Mouse (Mus musculus): Measurements from ENCODE around the gene Cep57. TPM values are rescaled to one million over a fixed set of nuclear protein-coding genes. Genes with fewer than 3 reads are reported as not detected.

Gene Cep57
- polyA plus RNA-seq, 1 experiment from 2014 or later = 41.5 TPM

DNA sequence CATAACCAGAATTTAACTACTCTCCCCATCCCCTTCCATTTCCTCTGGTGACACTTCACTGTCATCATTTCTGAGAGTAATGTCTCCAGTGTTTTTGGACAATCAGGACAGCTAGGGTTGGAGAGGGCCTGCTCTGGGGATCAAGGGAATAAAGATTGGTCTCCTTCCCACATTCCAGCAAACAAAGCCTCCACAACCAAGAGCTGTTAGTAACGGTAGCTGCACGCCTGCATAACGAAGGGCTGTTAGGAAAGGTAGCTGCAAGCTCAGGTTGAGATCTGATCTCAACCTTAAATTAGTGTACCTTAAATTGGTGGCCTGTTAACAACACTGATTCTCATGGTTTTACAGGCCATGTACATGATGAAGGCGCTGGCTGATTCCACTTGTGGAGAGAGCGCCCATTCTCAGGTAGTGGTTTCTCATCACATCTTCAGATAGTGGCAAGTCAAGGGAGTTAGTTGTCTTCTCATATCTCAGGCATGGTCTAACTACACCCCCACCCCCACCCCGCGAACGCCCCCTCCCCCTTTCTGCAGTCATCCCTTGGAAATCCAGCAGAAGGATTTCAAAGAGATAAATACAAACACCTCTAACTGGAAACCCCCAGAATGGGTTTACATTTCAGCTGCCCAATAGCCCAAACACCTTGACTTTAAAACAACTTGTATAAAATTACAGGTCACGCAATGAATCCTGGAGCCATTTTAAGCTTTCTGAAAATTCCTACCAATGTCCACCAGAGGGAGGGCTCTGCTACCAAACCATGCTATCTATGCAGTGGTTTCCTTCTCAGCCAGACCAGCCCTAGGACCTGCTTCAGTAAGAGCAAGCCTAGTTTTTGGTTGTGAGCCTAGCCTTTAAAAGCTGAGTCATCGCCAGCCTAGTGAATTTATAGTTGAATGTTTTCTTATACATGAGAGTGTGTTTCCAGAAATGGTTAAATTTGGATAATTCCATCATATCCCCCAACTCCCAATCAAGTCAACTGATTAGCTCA is 21.9 kb upstream of the Cep57 start:
- Histone ChIP-seq H3K27ac (replicated peaks; ENCODE audit: low read depth, low read length) (no peak overlapping the region), H3K4me3 (ENCODE audit: low read depth, low read length) (no peak overlapping the region), H3K27me3 (replicated peaks; ENCODE audit: control insufficient read depth, insufficient read depth, low read length) (no peaks in the 10 kb centered on the region), H3K9me3 (ENCODE audit: control insufficient read depth, low read length) (no peaks in the 10 kb centered on the region), H3K36me3 (ENCODE audit: control insufficient read depth, insufficient read depth, low read length) (peaks cover 21% of the 10 kb centered on the region), H3K4me1 (ENCODE audit: control insufficient read depth, insufficient read depth, low read length) (no peaks in the 10 kb centered on the region), H3K4me2 (ENCODE audit: low read depth, low read length) (no peak overlapping the region), H3K9ac (ENCODE audit: low read depth, low read length) (no peak overlapping the region)
- WGBS = 76% methylated on average over 10 of the region's 10 CpGs
- peak; percentile 83 for DNase-seq (ENCODE audit: low spot score)
- peak; percentile 69; the same call in 1 of the 2 replicates for ATAC-seq (ENCODE audit: low read depth)

- 84% methylated on average over 3 of the region's 3 CpGs for WGBS
Measured at GRCm38 (mm10) chr9:13847591-13847990, 20.7 kb upstream of the Cep57 start.

DNA sequence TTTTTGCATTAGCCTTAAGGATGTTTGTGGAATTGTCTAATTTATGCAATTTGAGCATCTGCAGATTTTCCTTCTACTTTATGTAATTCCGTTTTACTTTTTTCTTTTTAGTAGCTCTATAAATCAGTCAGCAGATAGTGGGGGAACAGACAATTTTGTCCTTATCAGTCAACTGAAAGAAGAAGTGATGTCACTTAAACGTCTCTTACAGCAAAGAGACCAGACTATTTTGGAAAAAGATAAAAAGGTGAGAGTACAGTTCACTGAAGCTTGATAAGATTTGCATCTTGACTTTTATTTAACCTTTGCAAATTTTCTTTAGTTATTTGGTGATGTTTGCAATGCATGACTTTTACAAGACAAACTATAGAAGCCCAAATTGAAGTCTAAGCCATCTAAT is 9.8 kb upstream of the Cep57 start:
- no peak overlapping the region for H3K4me3 ChIP-seq (ENCODE audit: low read depth, low read length)
- WGBS = 84% methylated on average over 2 of the region's 2 CpGs
- H3K9me3 ChIP-seq (ENCODE audit: control insufficient read depth, low read length) = no peaks in the 10 kb centered on the region
- H3K4me2 ChIP-seq (ENCODE audit: low read depth, low read length) = no peak overlapping the region
- no peaks in the 10 kb centered on the region for H3K27me3 ChIP-seq (replicated peaks; ENCODE audit: control insufficient read depth, insufficient read depth, low read length)
- ATAC-seq (ENCODE audit: low read depth) (no peak), DNase-seq (ENCODE audit: low spot score) (no peak)
- peaks cover 93% of the 10 kb centered on the region for H3K36me3 ChIP-seq (ENCODE audit: control insufficient read depth, insufficient read depth, low read length)
- no peak overlapping the region for H3K9ac ChIP-seq (ENCODE audit: low read depth, low read length)
- H3K27ac ChIP-seq (replicated peaks; ENCODE audit: low read depth, low read length) = no peak overlapping the region
- H3K4me1 ChIP-seq (ENCODE audit: control insufficient read depth, insufficient read depth, low read length) = no peaks in the 10 kb centered on the region

More at GRCm38 (mm10) chr9:13847591-13847990, 20.7 kb upstream of the Cep57 start:
- H3K9ac ChIP-seq (ENCODE audit: low read depth, low read length) = no peak overlapping the region
- no peak overlapping the region for H3K4me2 ChIP-seq (ENCODE audit: low read depth, low read length)
- no peaks in the 10 kb centered on the region for H3K4me1 ChIP-seq (ENCODE audit: control insufficient read depth, insufficient read depth, low read length)
- H3K9me3 ChIP-seq (ENCODE audit: control insufficient read depth, low read length) = no peaks in the 10 kb centered on the region
- DNase-seq (ENCODE audit: low spot score) (no peak), ATAC-seq (ENCODE audit: low read depth) (no peak)
- peaks cover 31% of the 10 kb centered on the region for H3K36me3 ChIP-seq (ENCODE audit: control insufficient read depth, insufficient read depth, low read length)
- no peak overlapping the region for H3K27ac ChIP-seq (replicated peaks; ENCODE audit: low read depth, low read length)
- H3K4me3 ChIP-seq (ENCODE audit: low read depth, low read length) = no peak overlapping the region
- no peaks in the 10 kb centered on the region for H3K27me3 ChIP-seq (replicated peaks; ENCODE audit: control insufficient read depth, insufficient read depth, low read length)

GRCm38 (mm10) chr9:13835256-13835655 is 8.3 kb upstream of the Cep57 start:
- H3K36me3 ChIP-seq (ENCODE audit: control insufficient read depth, insufficient read depth, low read length) = peaks cover 92% of the 10 kb centered on the region
- H3K27ac ChIP-seq (replicated peaks; ENCODE audit: low read depth, low read length) = no peak overlapping the region
- H3K9me3 ChIP-seq (ENCODE audit: control insufficient read depth, low read length) = no peaks in the 10 kb centered on the region
- no peak for ATAC-seq (ENCODE audit: low read depth)
- H3K4me3 ChIP-seq (ENCODE audit: low read depth, low read length) = no peak overlapping the region
- no peak overlapping the region for H3K9ac ChIP-seq (ENCODE audit: low read depth, low read length)
- WGBS = 87% methylated on average over 3 of the region's 3 CpGs
- H3K4me2 ChIP-seq (ENCODE audit: low read depth, low read length) = no peak overlapping the region
- DNase-seq (ENCODE audit: low spot score) = no peak
- no peaks in the 10 kb centered on the region for H3K4me1 ChIP-seq (ENCODE audit: control insufficient read depth, insufficient read depth, low read length)
- H3K27me3 ChIP-seq (replicated peaks; ENCODE audit: control insufficient read depth, insufficient read depth, low read length) = no peaks in the 10 kb centered on the region

GRCm38 (mm10) chr9:13828087-13828441 is 1.2 kb upstream of the Cep57 start:
- Histone ChIP-seq H3K36me3 (ENCODE audit: control insufficient read depth, insufficient read depth, low read length) (peaks cover 26% of the 10 kb centered on the region), H3K4me3 (ENCODE audit: low read depth, low read length) (peak overlapping the region; percentile 85), H3K9ac (ENCODE audit: low read depth, low read length) (peak overlapping the region; percentile 94), H3K4me2 (ENCODE audit: low read depth, low read length) (peak overlapping the region; percentile 90), H3K9me3 (ENCODE audit: control insufficient read depth, low read length) (no peaks in the 10 kb centered on the region), H3K27me3 (replicated peaks; ENCODE audit: control insufficient read depth, insufficient read depth, low read length) (no peaks in the 10 kb centered on the region), H3K27ac (replicated peaks; ENCODE audit: low read depth, low read length) (peak overlapping the region; percentile 97), H3K4me1 (ENCODE audit: control insufficient read depth, insufficient read depth, low read length) (peaks cover 19% of the 10 kb centered on the region)
- peak; percentile 68 for DNase-seq (ENCODE audit: low spot score)
- WGBS = 0% methylated on average over 14 of the region's 23 CpGs
- ATAC-seq (ENCODE audit: low read depth) = peak; percentile 9; the same call in 1 of the 2 replicates

- Histone ChIP-seq H3K4me3 (ENCODE audit: low read depth, low read length) (peak within 1 kb of the TSS; percentile 85), H3K27me3 (replicated peaks; ENCODE audit: control insufficient read depth, insufficient read depth, low read length) (no peaks in the 10 kb centered on the region), H3K36me3 (ENCODE audit: control insufficient read depth, insufficient read depth, low read length) (peaks cover 25% of the 10 kb centered on the region), H3K9ac (ENCODE audit: low read depth, low read length) (peak within 1 kb of the TSS; percentile 94), H3K4me1 (ENCODE audit: control insufficient read depth, insufficient read depth, low read length) (peaks cover 19% of the 10 kb centered on the region), H3K27ac (replicated peaks; ENCODE audit: low read depth, low read length) (peak within 1 kb of the TSS; percentile 99), H3K9me3 (ENCODE audit: control insufficient read depth, low read length) (no peaks in the 10 kb centered on the region), H3K4me2 (ENCODE audit: low read depth, low read length) (peak within 1 kb of the TSS; percentile 90)
- ATAC-seq (ENCODE audit: low read depth) = peak; percentile 95
- WGBS = 0% methylated on average over 49 of the region's 67 CpGs
- peak; percentile 100 for DNase-seq (ENCODE audit: low spot score)
Measured at GRCm38 (mm10) chr9:13827406-13828086, 639 bp upstream of the Cep57 start, which contains the start of gene Fam76b. Gene Fam76b (plus strand): TSS chr9:13827716.

DNA sequence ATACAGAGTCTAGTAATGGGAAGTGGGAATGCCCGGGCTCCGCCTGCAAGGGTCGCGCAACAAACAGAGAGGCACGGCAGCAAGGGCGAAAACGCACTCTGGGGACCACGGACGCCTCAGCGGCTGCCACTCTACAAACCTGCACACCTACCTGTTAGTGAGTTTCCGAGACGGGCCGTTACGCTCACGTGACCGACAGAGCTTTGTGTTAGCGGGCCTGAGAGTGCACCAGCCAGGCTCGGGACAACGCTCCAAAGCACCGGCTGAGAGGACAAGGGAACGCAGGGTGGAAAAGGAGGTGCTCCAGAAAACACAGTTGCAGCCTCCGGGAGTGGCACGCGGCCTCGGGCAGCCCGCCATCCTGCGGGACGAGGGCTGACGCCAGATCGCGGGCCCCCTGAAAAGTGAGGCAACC is 509 bp downstream of the Cep57 start:
- ATAC-seq (ENCODE audit: low read depth) (peak; percentile 13), DNase-seq (ENCODE audit: low spot score) (peak; percentile 78)
- peaks cover 19% of the 10 kb centered on the region for H3K4me1 ChIP-seq (ENCODE audit: control insufficient read depth, insufficient read depth, low read length)
- H3K9ac ChIP-seq (ENCODE audit: low read depth, low read length) = peak overlapping the region; percentile 94
- H3K36me3 ChIP-seq (ENCODE audit: control insufficient read depth, insufficient read depth, low read length) = peaks cover 19% of the 10 kb centered on the region
- WGBS = under 1% methylated on average over 20 of the region's 31 CpGs
- H3K27ac ChIP-seq (replicated peaks; ENCODE audit: low read depth, low read length) = peak overlapping the region; percentile 99
- H3K9me3 ChIP-seq (ENCODE audit: control insufficient read depth, low read length) = no peaks in the 10 kb centered on the region
- H3K27me3 ChIP-seq (replicated peaks; ENCODE audit: control insufficient read depth, insufficient read depth, low read length) = no peaks in the 10 kb centered on the region
- peak overlapping the region; percentile 85 for H3K4me3 ChIP-seq (ENCODE audit: low read depth, low read length)
- H3K4me2 ChIP-seq (ENCODE audit: low read depth, low read length) = peak overlapping the region; percentile 89

DNA sequence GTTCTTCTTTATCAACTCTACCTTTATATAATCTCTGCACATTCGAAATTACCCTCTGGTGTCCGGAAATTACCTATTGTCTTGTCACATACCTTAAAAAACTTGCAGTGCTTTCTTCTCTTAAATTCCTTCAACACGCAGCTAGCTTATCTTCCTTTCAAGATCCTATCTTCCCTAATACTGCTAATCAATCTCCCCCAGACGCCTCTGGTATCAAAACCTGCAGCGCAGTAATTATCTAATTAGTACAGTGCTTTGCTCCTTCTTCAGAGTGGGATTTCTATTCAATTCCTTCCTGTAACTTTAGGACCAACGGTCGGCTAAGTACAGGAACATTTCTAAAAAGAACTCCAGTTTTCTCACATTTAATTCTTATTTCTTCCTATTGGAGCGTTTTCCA is 1.0 kb downstream of the Cep57 start:
- Histone ChIP-seq H3K27ac (replicated peaks; ENCODE audit: low read depth, low read length) (peak overlapping the region; percentile 99), H3K4me2 (ENCODE audit: low read depth, low read length) (peak overlapping the region; percentile 89), H3K4me1 (ENCODE audit: control insufficient read depth, insufficient read depth, low read length) (peaks cover 19% of the 10 kb centered on the region), H3K27me3 (replicated peaks; ENCODE audit: control insufficient read depth, insufficient read depth, low read length) (no peaks in the 10 kb centered on the region), H3K36me3 (ENCODE audit: control insufficient read depth, insufficient read depth, low read length) (peaks cover 19% of the 10 kb centered on the region), H3K9me3 (ENCODE audit: control insufficient read depth, low read length) (no peaks in the 10 kb centered on the region), H3K4me3 (ENCODE audit: low read depth, low read length) (peak overlapping the region; percentile 85), H3K9ac (ENCODE audit: low read depth, low read length) (peak overlapping the region; percentile 94)
- WGBS = 3% methylated on average over 8 of the region's 8 CpGs
- no peak for DNase-seq (ENCODE audit: low spot score)
- ATAC-seq (ENCODE audit: low read depth) = no peak
